Mouse (Mus musculus): Measurements from ENCODE around the gene Hoxd1. TPM values are rescaled to one million over a fixed set of nuclear protein-coding genes. Genes with fewer than 3 reads are reported as not detected.

Hoxd1 gene
- total RNA-seq (2014; rRNA removed) (0.26 and 1.7 TPM in 2 replicates), polyA plus RNA-seq (2015; fragmentation: Nextera tagmentation; extraction: Ambion mirVana) (0.43 and 0.46 TPM in 2 replicates)

DNA sequence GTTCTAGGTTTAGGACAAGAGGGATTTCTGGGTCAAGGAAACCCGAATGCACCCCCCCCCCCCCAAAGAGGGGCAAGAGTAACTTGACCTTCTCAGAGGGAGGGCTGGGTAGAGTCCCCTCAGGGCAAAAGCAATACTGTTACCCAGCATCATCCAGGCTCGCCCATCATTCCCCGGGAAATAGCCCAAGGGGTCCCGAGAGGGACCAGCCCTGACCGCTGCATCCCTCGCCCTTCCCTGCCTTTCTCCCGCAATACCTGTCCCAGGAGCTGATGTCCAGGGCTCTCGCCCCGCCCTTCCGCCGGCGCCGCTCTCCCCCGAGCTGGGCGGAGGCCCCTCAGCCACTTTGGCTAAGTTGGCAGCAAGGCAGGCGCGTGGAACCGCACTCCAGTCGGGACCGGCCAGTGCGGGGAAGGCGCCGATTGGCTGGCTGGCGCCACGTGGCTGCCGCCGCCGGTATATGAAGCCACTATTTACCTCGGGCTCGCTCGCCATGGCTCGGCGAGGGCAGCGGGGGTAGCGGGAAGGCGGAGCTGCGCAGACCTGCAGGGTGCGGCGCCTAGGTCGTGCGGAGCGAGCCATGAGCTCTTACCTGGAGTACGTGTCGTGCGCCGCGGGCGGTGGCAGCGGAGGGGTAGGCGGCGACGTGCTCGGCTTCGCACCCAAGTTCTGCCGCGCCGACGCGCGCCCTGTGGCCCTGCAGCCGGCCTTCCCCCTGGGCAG is at the start of gene Hoxd1:
Gene Hoxd1 (plus strand): TSS at position 459 of the 723 bp plus-strand sequence.
- Histone ChIP-seq H3K27me3 (ENCODE audit: insufficient read depth, low read length) (peaks cover 64% of the 10 kb centered on the region), H3K36me3 (ENCODE audit: insufficient read depth, low read length) (no peaks in the 10 kb centered on the region), H3K9ac (replicated peaks; ENCODE audit: low read length) (no peak within 1 kb of the TSS)

GRCm38 (mm10) chr2:74713239-74714150 is 49.3 kb upstream of the Hoxd1 start:
- no peak for TF ChIP-seq CTCF (IDR thresholded peaks at IDR 0.05; ENCODE audit: low read depth)
- H3K4me1 ChIP-seq (ENCODE audit: insufficient read depth, low read length), result no peaks in the 10 kb centered on the region
- no peak overlapping the region for H3K4me3 ChIP-seq (ENCODE audit: low read length)
- DNase-seq (ENCODE audit: low spot score) (no peak), ATAC-seq (no peak)
- H3K9ac ChIP-seq (replicated peaks; ENCODE audit: low read length), result no peak overlapping the region
- H3K9me3 ChIP-seq (ENCODE audit: low read length), result no peaks in the 10 kb centered on the region
- no peak overlapping the region for H3K27ac ChIP-seq
- 5% methylated on average over 19 of the region's 19 CpGs for WGBS
- no peaks in the 10 kb centered on the region for H3K36me3 ChIP-seq (ENCODE audit: insufficient read depth, low read length)
- no peak overlapping the region for H3K4me2 ChIP-seq (ENCODE audit: low read depth, low read length)
- H3K27me3 ChIP-seq (ENCODE audit: insufficient read depth, low read length), result peaks cover 85% of the 10 kb centered on the region

More for the DNA sequence above, at the start of gene Hoxd1:
- ATAC-seq (peak; percentile 58), DNase-seq (ENCODE audit: low spot score) (peak; percentile 35)
- 0 out of 2 replicates have a peak, but pooled peaks cover 4% of the 10 kb centered on the region for H3K4me1 ChIP-seq (ENCODE audit: insufficient read depth, low read length)
- peak within 1 kb of the TSS; percentile 75 for H3K4me2 ChIP-seq (ENCODE audit: low read depth, low read length)
- H3K4me3 ChIP-seq (ENCODE audit: low read length), result peak within 1 kb of the TSS; percentile 48
- H3K27ac ChIP-seq, result no peak within 1 kb of the TSS
- no peak for TF ChIP-seq CTCF (IDR thresholded peaks at IDR 0.05; ENCODE audit: low read depth)
- under 1% methylated on average over 52 of the region's 61 CpGs for WGBS
- no peaks in the 10 kb centered on the region for H3K9me3 ChIP-seq (ENCODE audit: low read length)

GRCm38 (mm10) chr2:74714156-74714789 is 48.5 kb upstream of the Hoxd1 start:
- Histone ChIP-seq H3K4me2 (ENCODE audit: low read depth, low read length) (no peak overlapping the region), H3K9ac (replicated peaks; ENCODE audit: low read length) (no peak overlapping the region), H3K36me3 (ENCODE audit: insufficient read depth, low read length) (no peaks in the 10 kb centered on the region), H3K4me3 (ENCODE audit: low read length) (no peak overlapping the region), H3K27ac (no peak overlapping the region), H3K27me3 (ENCODE audit: insufficient read depth, low read length) (peaks cover 83% of the 10 kb centered on the region), H3K4me1 (ENCODE audit: insufficient read depth, low read length) (no peaks in the 10 kb centered on the region), H3K9me3 (ENCODE audit: low read length) (no peaks in the 10 kb centered on the region)
- ATAC-seq (no peak), DNase-seq (ENCODE audit: low spot score) (no peak)
- TF ChIP-seq CTCF (IDR thresholded peaks at IDR 0.05; ENCODE audit: low read depth), result no peak
- WGBS, result 9% methylated on average over 18 of the region's 18 CpGs

DNA sequence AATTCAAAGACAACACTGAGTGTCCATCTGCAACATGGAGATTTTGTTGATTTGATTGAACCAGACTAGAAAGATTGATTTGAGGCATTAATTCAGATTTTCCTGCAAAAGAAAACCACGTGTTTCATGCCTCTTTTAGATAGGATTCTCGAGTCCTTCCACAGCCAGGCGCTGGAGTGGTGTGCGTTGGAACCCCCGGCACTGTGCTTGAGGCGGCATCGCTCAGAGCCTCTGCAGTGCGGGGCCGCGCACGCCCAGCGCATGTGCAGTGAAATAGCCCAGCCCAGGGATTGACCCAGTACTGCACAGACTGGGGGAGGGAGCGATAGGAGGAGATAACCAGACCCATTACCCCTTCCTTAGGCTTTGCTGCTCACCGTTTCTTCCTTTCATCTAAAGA is 47.9 kb upstream of the Hoxd1 start:
- H3K27ac ChIP-seq, result no peak overlapping the region
- no peak for DNase-seq (ENCODE audit: low spot score)
- H3K9me3 ChIP-seq (ENCODE audit: low read length), result no peaks in the 10 kb centered on the region
- 0 out of 2 replicates have a peak, but pooled peaks have one; percentile 50 for ATAC-seq
- under 1% methylated on average over 14 of the region's 14 CpGs for WGBS
- H3K4me3 ChIP-seq (ENCODE audit: low read length), result no peak overlapping the region
- no peak overlapping the region for H3K4me2 ChIP-seq (ENCODE audit: low read depth, low read length)
- no peak for TF ChIP-seq CTCF (IDR thresholded peaks at IDR 0.05; ENCODE audit: low read depth)
- H3K9ac ChIP-seq (replicated peaks; ENCODE audit: low read length), result no peak overlapping the region
- H3K36me3 ChIP-seq (ENCODE audit: insufficient read depth, low read length), result no peaks in the 10 kb centered on the region
- H3K4me1 ChIP-seq (ENCODE audit: insufficient read depth, low read length), result no peaks in the 10 kb centered on the region
- peaks cover 82% of the 10 kb centered on the region for H3K27me3 ChIP-seq (ENCODE audit: insufficient read depth, low read length)

DNA sequence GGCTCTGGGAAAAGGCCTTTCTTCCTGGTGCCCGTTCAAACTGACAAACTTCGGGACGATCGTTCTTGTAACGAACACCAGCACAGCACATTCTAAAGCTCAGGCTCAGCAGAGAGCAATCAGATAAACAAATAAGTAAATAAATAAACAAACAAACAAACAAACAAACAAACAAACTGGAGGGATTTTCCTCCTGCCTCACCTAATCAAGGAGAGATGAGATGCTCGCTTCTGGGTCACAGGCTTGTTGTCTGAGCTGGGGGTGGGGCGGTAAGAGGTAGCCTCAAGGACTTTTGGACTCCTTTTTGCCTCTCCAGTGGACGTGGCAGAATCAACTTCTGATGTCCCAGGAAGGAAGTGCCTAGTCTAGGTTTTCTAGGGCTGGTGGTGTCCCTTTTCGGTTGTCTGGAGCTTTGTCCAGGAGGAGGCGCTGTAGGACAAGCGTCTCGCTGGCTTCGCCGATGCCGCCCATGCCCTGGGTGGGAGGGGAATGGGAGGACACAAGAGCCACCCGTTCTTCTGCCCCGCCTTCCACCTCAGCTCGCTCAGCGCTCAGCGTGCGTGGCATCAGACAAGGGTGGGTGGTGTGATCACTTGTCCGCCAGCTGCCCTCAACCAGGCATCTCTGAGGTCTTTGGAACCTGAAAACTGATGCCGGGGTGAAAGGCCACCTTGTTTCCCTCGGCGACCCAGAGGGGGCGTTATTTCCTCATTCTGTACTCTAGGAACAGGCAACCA is 47.1 kb upstream of the Hoxd1 start:
- 4% methylated on average over 26 of the region's 26 CpGs for WGBS
- Histone ChIP-seq H3K27me3 (ENCODE audit: insufficient read depth, low read length) (peaks cover 81% of the 10 kb centered on the region), H3K4me2 (ENCODE audit: low read depth, low read length) (peak overlapping the region; percentile 44), H3K27ac (no peak overlapping the region), H3K9me3 (ENCODE audit: low read length) (no peaks in the 10 kb centered on the region), H3K4me1 (ENCODE audit: insufficient read depth, low read length) (no peaks in the 10 kb centered on the region), H3K9ac (replicated peaks; ENCODE audit: low read length) (no peak overlapping the region), H3K36me3 (ENCODE audit: insufficient read depth, low read length) (no peaks in the 10 kb centered on the region), H3K4me3 (ENCODE audit: low read length) (peak overlapping the region; percentile 17; the same call in 1 of the 2 replicates)
- DNase-seq (ENCODE audit: low spot score) (peak; percentile 93), ATAC-seq (peak; percentile 83)
- TF ChIP-seq CTCF (IDR thresholded peaks at IDR 0.05; ENCODE audit: low read depth), result peak; percentile 90

GRCm38 (mm10) chr2:74720384-74720783 is 42.4 kb upstream of the Hoxd1 start:
- H3K4me1 ChIP-seq (ENCODE audit: insufficient read depth, low read length), result no peaks in the 10 kb centered on the region
- H3K4me3 ChIP-seq (ENCODE audit: low read length), result no peak overlapping the region
- DNase-seq (ENCODE audit: low spot score), result no peak
- no peak overlapping the region for H3K27ac ChIP-seq
- H3K36me3 ChIP-seq (ENCODE audit: insufficient read depth, low read length), result no peaks in the 10 kb centered on the region
- no peak for ATAC-seq
- H3K27me3 ChIP-seq (ENCODE audit: insufficient read depth, low read length), result peaks cover 87% of the 10 kb centered on the region
- H3K4me2 ChIP-seq (ENCODE audit: low read depth, low read length), result no peak overlapping the region
- no peaks in the 10 kb centered on the region for H3K9me3 ChIP-seq (ENCODE audit: low read length)
- WGBS, result 18% methylated on average over 2 of the region's 2 CpGs
- TF ChIP-seq CTCF (IDR thresholded peaks at IDR 0.05; ENCODE audit: low read depth), result no peak
- no peak overlapping the region for H3K9ac ChIP-seq (replicated peaks; ENCODE audit: low read length)
